Mouse (Mus musculus): ENCODE measurements around the gene Olfr110. TPM values are rescaled to one million over a fixed set of nuclear protein-coding genes. Genes with fewer than 3 reads are reported as not detected.

Gene Olfr110
- polyA plus RNA-seq, 1 experiment from 2014 or later: not detected

DNA sequence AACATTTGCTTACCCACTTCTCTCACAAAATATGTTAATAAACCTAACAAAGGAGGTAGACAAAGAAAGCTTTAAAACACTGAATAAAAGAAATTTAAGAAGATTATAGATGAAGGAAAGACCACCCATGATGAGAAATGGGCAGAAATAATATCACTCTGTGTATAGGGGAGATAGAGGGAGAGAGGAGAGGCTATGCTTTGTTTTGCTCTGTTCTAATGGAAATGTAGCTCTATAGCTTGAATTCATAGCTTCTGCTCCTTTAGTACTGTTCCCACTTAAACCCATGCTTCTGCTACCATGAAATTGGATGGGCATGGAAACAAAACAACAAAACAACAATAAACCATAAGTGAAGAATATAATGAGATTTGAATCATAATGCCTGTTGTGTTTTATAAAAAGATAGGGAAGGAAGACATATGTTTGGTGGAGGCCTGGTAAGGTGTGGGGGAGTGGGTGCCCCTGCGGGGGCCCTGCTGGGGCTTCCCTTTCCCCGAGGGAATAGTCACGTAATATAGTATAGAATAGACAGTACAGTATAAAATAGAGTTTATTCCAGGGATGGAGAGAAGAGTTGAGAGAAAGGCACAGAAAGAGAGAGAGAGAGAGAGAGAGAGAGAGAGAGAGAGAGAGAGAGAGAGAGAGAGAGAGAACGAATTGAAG lies 49.3 kb downstream of the Olfr110 start:
- no peak overlapping the region for H3K27ac ChIP-seq (ENCODE audit: low read length)
- no peak overlapping the region for H3K4me2 ChIP-seq (ENCODE audit: low read depth, low read length)
- H3K27me3 ChIP-seq (ENCODE audit: control insufficient read depth, insufficient read depth, low read length): no peaks in the 10 kb centered on the region
- H3K36me3 ChIP-seq (ENCODE audit: control insufficient read depth, insufficient read depth): no peaks in the 10 kb centered on the region
- ATAC-seq (replicated peaks; ENCODE audit: extremely low read depth, insufficient read depth, low FRiP score): no peak
- H3K9me3 ChIP-seq (replicated peaks; ENCODE audit: control insufficient read depth, low read length): no peaks in the 10 kb centered on the region
- no peak overlapping the region for H3K9ac ChIP-seq (ENCODE audit: low read length)
- 69% methylated on average over 4 of the region's 4 CpGs for WGBS
- no peak overlapping the region for H3K4me3 ChIP-seq (ENCODE audit: low read length)
- no peaks in the 10 kb centered on the region for H3K4me1 ChIP-seq (ENCODE audit: control insufficient read depth, insufficient read depth, low read length)

GRCm38 (mm10) chr17:37543800-37544435 lies 51.6 kb downstream of the Olfr110 start:
- Histone ChIP-seq H3K4me1 (ENCODE audit: control insufficient read depth, insufficient read depth, low read length) (no peaks in the 10 kb centered on the region), H3K4me2 (ENCODE audit: low read depth, low read length) (no peak overlapping the region), H3K4me3 (ENCODE audit: low read length) (no peak overlapping the region), H3K36me3 (ENCODE audit: control insufficient read depth, insufficient read depth) (no peaks in the 10 kb centered on the region), H3K9me3 (replicated peaks; ENCODE audit: control insufficient read depth, low read length) (no peaks in the 10 kb centered on the region), H3K27ac (ENCODE audit: low read length) (no peak overlapping the region), H3K9ac (ENCODE audit: low read length) (no peak overlapping the region), H3K27me3 (ENCODE audit: control insufficient read depth, insufficient read depth, low read length) (no peaks in the 10 kb centered on the region)
- 59% methylated on average over 3 of the region's 3 CpGs for WGBS
- no peak for ATAC-seq (replicated peaks; ENCODE audit: extremely low read depth, insufficient read depth, low FRiP score)

Other genes starting within 250 kb of the Olfr110 start
- not detected in 2 replicates for gene Olfr98, start 228.7 kb upstream of the Olfr110 start, polyA plus RNA-seq (2015; fragmentation: Nextera tagmentation; extraction: Ambion mirVana)
- 2.9 TPM in 2 replicates for gene H2-M3, start 222.2 kb upstream of the Olfr110 start, polyA plus RNA-seq (2015; fragmentation: Nextera tagmentation; extraction: Ambion mirVana)
- gene Olfr99, start 209.0 kb upstream of the Olfr110 start, polyA plus RNA-seq (2015; fragmentation: Nextera tagmentation; extraction: Ambion mirVana): not detected in 2 replicates
- not detected in 2 replicates for gene Olfr101, start 188.2 kb upstream of the Olfr110 start, polyA plus RNA-seq (2015; fragmentation: Nextera tagmentation; extraction: Ambion mirVana)
- not detected in 2 replicates for gene Olfr102, start 175.4 kb upstream of the Olfr110 start, polyA plus RNA-seq (2015; fragmentation: Nextera tagmentation; extraction: Ambion mirVana)
- gene Olfr103, start 152.8 kb upstream of the Olfr110 start, polyA plus RNA-seq (2015; fragmentation: Nextera tagmentation; extraction: Ambion mirVana): not detected in 2 replicates
- gene Olfr104-ps, start 132.9 kb upstream of the Olfr110 start, polyA plus RNA-seq (2015; fragmentation: Nextera tagmentation; extraction: Ambion mirVana): not detected in 2 replicates
- gene Olfr105-ps, start 113.4 kb upstream of the Olfr110 start, polyA plus RNA-seq (2015; fragmentation: Nextera tagmentation; extraction: Ambion mirVana): not detected in 2 replicates
- gene Olfr106-ps, start 102.1 kb upstream of the Olfr110 start, polyA plus RNA-seq (2015; fragmentation: Nextera tagmentation; extraction: Ambion mirVana): not detected in 2 replicates
- gene Olfr107, start 93.2 kb upstream of the Olfr110 start, polyA plus RNA-seq (2015; fragmentation: Nextera tagmentation; extraction: Ambion mirVana): not detected in 2 replicates
- gene Olfr108, start 47.0 kb upstream of the Olfr110 start, polyA plus RNA-seq (2015; fragmentation: Nextera tagmentation; extraction: Ambion mirVana): not detected in 2 replicates
- not detected in 2 replicates for gene Olfr109, start 33.6 kb upstream of the Olfr110 start, polyA plus RNA-seq (2015; fragmentation: Nextera tagmentation; extraction: Ambion mirVana)
- gene H2-M2, start 8.9 kb upstream of the Olfr110 start, polyA plus RNA-seq (2015; fragmentation: Nextera tagmentation; extraction: Ambion mirVana): 0.30 and 0.46 TPM in 2 replicates
- gene Olfr111, start 15.6 kb downstream of the Olfr110 start, polyA plus RNA-seq (2015; fragmentation: Nextera tagmentation; extraction: Ambion mirVana): 0.17 TPM in 1 of 2 replicates, not detected in the other
- not detected in 2 replicates for gene Olfr112, start 77.0 kb downstream of the Olfr110 start, polyA plus RNA-seq (2015; fragmentation: Nextera tagmentation; extraction: Ambion mirVana)
- not detected in 2 replicates for gene Olfr113, start 85.2 kb downstream of the Olfr110 start, polyA plus RNA-seq (2015; fragmentation: Nextera tagmentation; extraction: Ambion mirVana)
- gene Olfr114, start 100.3 kb downstream of the Olfr110 start, polyA plus RNA-seq (2015; fragmentation: Nextera tagmentation; extraction: Ambion mirVana): not detected in 2 replicates
- gene Olfr115, start 134.6 kb downstream of the Olfr110 start, polyA plus RNA-seq (2015; fragmentation: Nextera tagmentation; extraction: Ambion mirVana): not detected in 2 replicates
- not detected in 2 replicates for gene Olfr116, start 134.7 kb downstream of the Olfr110 start, polyA plus RNA-seq (2015; fragmentation: Nextera tagmentation; extraction: Ambion mirVana)
- not detected in 2 replicates for gene Olfr117, start 171.3 kb downstream of the Olfr110 start, polyA plus RNA-seq (2015; fragmentation: Nextera tagmentation; extraction: Ambion mirVana)
- gene Olfr118, start 174.5 kb downstream of the Olfr110 start, polyA plus RNA-seq (2015; fragmentation: Nextera tagmentation; extraction: Ambion mirVana): not detected in 2 replicates
- not detected in 2 replicates for gene Olfr119, start 204.1 kb downstream of the Olfr110 start, polyA plus RNA-seq (2015; fragmentation: Nextera tagmentation; extraction: Ambion mirVana)
- not detected in 2 replicates for gene Olfr120, start 229.3 kb downstream of the Olfr110 start, polyA plus RNA-seq (2015; fragmentation: Nextera tagmentation; extraction: Ambion mirVana)